11 mouse cellular contexts compared by ENCODE assay signal in the genomic region with DNA sequence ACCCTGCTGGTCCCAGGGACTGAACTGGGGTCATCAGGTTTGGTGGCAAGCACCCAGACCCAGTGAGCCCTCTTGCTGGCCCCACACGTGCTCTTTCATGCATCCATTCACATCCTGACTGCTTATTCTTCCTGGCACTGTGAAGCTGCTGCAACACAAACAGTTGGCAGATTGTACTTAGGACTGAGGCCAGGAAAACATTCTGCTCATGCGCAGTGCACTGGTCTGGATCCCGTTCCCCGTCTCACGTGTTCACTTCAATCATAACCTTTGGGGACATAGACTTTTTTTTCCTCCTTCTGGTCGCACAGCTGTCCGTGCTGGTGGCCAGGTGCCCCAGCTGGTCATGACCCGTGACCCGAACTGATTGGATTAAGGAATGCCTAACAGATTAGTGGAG. TPM values are rescaled to one million over a fixed set of nuclear protein-coding genes. Genes with fewer than 3 reads are reported as not detected.
DNase-seq lines count a peak whose midpoint lies in the region; ATAC-seq and TF ChIP-seq lines count a peak whose summit lies in the region.
"Had no signal": no experiment of that assay in that cellular context is flagged by ENCODE, and none has a peak within 500 bp of the region (broad histone marks: within the 10 kb centered on the region; RNA-seq: fewer than 3 reads in every experiment).

No protein-coding gene starts in this region.

- peak in 1 of 2 experiments; percentile 51 for DNase-seq in heart, adult 2 months
- peak; percentile 71 for DNase-seq in Muller cell, postnatal 12 days (ENCODE audit: inconsistent ontology term)
- peak; percentile 81 for DNase-seq in brain, embryonic 14.5 days (ENCODE audit: low read depth)
- no peak for DNase-seq in kidney, postnatal 0 days (ENCODE audit: low spot score)
- no peak for DNase-seq in testis, postnatal 14 days (ENCODE audit: low spot score)
- DNase-seq: lung, postnatal 4 days had no signal

- no peak for TF ChIP-seq CTCF in heart, adult 2 months (IDR thresholded peaks at IDR 0.05)
- no peak for TF ChIP-seq CTCF in brain, embryonic 14.5 days (IDR thresholded peaks at IDR 0.05; ENCODE audit: borderline replicate concordance, extremely low read depth, insufficient read depth, insufficient read length)
- TF ChIP-seq CTCF in kidney, postnatal 0 days (IDR thresholded peaks at IDR 0.05; ENCODE audit: low read depth): no peak

- TF ChIP-seq EP300 in heart, adult 2 months (IDR thresholded peaks at IDR 0.05; ENCODE audit: insufficient read depth, low read depth, low read length): peak; percentile 11; the same call in 1 of the 2 replicates

- H3K4me2 ChIP-seq in heart, embryonic 12.5 days: no peak overlapping the region
- H3K4me2 ChIP-seq in kidney, postnatal 0 days (ENCODE audit: low read length): no peak overlapping the region
- H3K4me2 ChIP-seq: heart, embryonic 15.5 days; intestine, embryonic 15.5 days; limb, embryonic 12.5 days had no signal

- ATAC-seq in heart, embryonic 12.5 days (ENCODE audit: insufficient number of reproducible peaks, low FRiP score): no peak
- ATAC-seq in kidney, postnatal 0 days (replicated peaks; ENCODE audit: low FRiP score, low read depth): peak; percentile 38; the same call in 1 of the 2 replicates
- ATAC-seq in erythroid progenitor cell, adult 5-6 weeks (replicated peaks; ENCODE audit: low FRiP score, poor library complexity, severe bottlenecking): no peak
- ATAC-seq: intestine, embryonic 15.5 days had no signal

- no peaks in the 10 kb centered on the region for H3K4me1 ChIP-seq in heart, adult 2 months (ENCODE audit: control insufficient read depth, insufficient read depth, low read length)
- H3K4me1 ChIP-seq in heart, embryonic 12.5 days (replicated peaks): peaks cover 2% of the 10 kb centered on the region; the same call in 1 of the 2 replicates
- no peaks in the 10 kb centered on the region for H3K4me1 ChIP-seq in kidney, postnatal 0 days (replicated peaks; ENCODE audit: insufficient read depth, low read length)
- H3K4me1 ChIP-seq: intestine, embryonic 15.5 days had no signal

- no peak overlapping the region for H3K4me3 ChIP-seq in heart, adult 2 months
- H3K4me3 ChIP-seq in heart, embryonic 12.5 days: no peak overlapping the region
- H3K4me3 ChIP-seq in kidney, postnatal 0 days (replicated peaks; ENCODE audit: low read depth, low read length): no peak overlapping the region
- H3K4me3 ChIP-seq: heart, embryonic 15.5 days; intestine, embryonic 15.5 days; limb, embryonic 12.5 days had no signal

- no peak overlapping the region for H3K9ac ChIP-seq in heart, adult 2 months (ENCODE audit: low read depth, low read length)
- H3K9ac ChIP-seq in heart, embryonic 12.5 days: no peak overlapping the region
- H3K9ac ChIP-seq in kidney, postnatal 0 days (ENCODE audit: low read depth, low read length): no peak overlapping the region
- H3K9ac ChIP-seq: heart, embryonic 15.5 days; intestine, embryonic 15.5 days; limb, embryonic 12.5 days had no signal

- no peaks in the 10 kb centered on the region for H3K79me2 ChIP-seq in heart, adult 2 months (replicated peaks; ENCODE audit: control insufficient read depth, insufficient read depth, low read length)

- H3K9me3 ChIP-seq in heart, embryonic 12.5 days (replicated peaks): 0 out of 2 replicates have a peak, but pooled peaks cover 7% of the 10 kb centered on the region
- H3K9me3 ChIP-seq in kidney, postnatal 0 days (replicated peaks; ENCODE audit: low read length): no peaks in the 10 kb centered on the region
- H3K9me3 ChIP-seq: heart, embryonic 15.5 days; intestine, embryonic 15.5 days had no signal

- no peak overlapping the region for H3K27ac ChIP-seq in heart, adult 2 months
- H3K27ac ChIP-seq in heart, embryonic 12.5 days (ENCODE audit: poor library complexity, severe bottlenecking): no peak overlapping the region
- no peak overlapping the region for H3K27ac ChIP-seq in kidney, postnatal 0 days
- H3K27ac ChIP-seq: heart, embryonic 15.5 days; intestine, embryonic 15.5 days; limb, embryonic 12.5 days had no signal

- no peaks in the 10 kb centered on the region for H3K36me3 ChIP-seq in heart, adult 2 months (ENCODE audit: control insufficient read depth, insufficient read depth, low read length)
- H3K36me3 ChIP-seq in heart, embryonic 12.5 days: no peaks in the 10 kb centered on the region
- H3K36me3 ChIP-seq in kidney, postnatal 0 days (ENCODE audit: insufficient read depth, low read length): no peaks in the 10 kb centered on the region
- H3K36me3 ChIP-seq: heart, embryonic 15.5 days; intestine, embryonic 15.5 days; limb, embryonic 12.5 days had no signal

- WGBS in heart, adult 2 months: 51% methylated on average over 9 of the region's 9 CpGs
- WGBS in heart, embryonic 12.5 days: 74% methylated on average over 9 of the region's 9 CpGs
- WGBS in kidney, postnatal 0 days: 55% methylated on average over 9 of the region's 9 CpGs

- intact Hi-C loops in heart, adult 2 months (cut with DNase I): no loop called here

- TF ChIP-seq POLR2A in heart, adult 2 months (IDR thresholded peaks at IDR 0.05; ENCODE audit: insufficient read depth, low read depth, low read length): no peak
- no peak for TF ChIP-seq POLR2A in brain, embryonic 14.5 days (IDR thresholded peaks at IDR 0.05; ENCODE audit: borderline replicate concordance, extremely low read depth, insufficient read depth, insufficient read length, poor library complexity, severe bottlenecking)

- H3K27me3 ChIP-seq in heart, adult 2 months (ENCODE audit: control insufficient read depth, insufficient read depth, low read length): no peaks in the 10 kb centered on the region
- no peaks in the 10 kb centered on the region for H3K27me3 ChIP-seq in heart, embryonic 12.5 days (replicated peaks)
- no peaks in the 10 kb centered on the region for H3K27me3 ChIP-seq in kidney, postnatal 0 days (ENCODE audit: insufficient read depth, low read length)
- H3K27me3 ChIP-seq: heart, embryonic 15.5 days; intestine, embryonic 15.5 days; limb, embryonic 12.5 days had no signal

RNA-seq across cellular contexts. Expression of a gene that starts 19.7 kb away (rescaled TPM):
- 10 to 100 TPM; 23.6 to 27.8 TPM for total RNA-seq in heart, adult 2 months (2021)
- 55.5 and 77.5 TPM in 2 replicates for polyA plus RNA-seq in heart, adult 2 months (2012; rRNA removed)
- polyA plus RNA-seq in heart, embryonic 12.5 days (2016; fragmentation: Nextera tagmentation; extraction: Ambion mirVana): 74.3 and 75.2 TPM in 2 replicates
- polyA plus RNA-seq in brain, embryonic 14.5 days (2012; rRNA removed): 43.1 and 45.0 TPM in 2 replicates
- polyA plus RNA-seq in kidney, postnatal 0 days (2015; fragmentation: Nextera tagmentation; extraction: Ambion mirVana): 49.0 and 51.3 TPM in 2 replicates
- 33.9 and 39.0 TPM in 2 replicates for total RNA-seq in erythroid progenitor cell, adult 5-6 weeks (2015; ENCODE audit: low replicate concordance)
- 35.3 and 44.2 TPM in 2 replicates for total RNA-seq in erythroid progenitor cell, adult 5-6 weeks (2017; ENCODE audit: low replicate concordance)

RNA-seq across cellular contexts. Expression of a gene that starts 28.6 kb away (rescaled TPM):
- total RNA-seq in heart, adult 2 months (2021): under 1 TPM in 1 of 2 experiments, not detected in 1; 0.21 TPM
- 0.12 and 0.23 TPM in 2 replicates for polyA plus RNA-seq in heart, adult 2 months (2012; rRNA removed)
- polyA plus RNA-seq in heart, embryonic 12.5 days (2016; fragmentation: Nextera tagmentation; extraction: Ambion mirVana): 0.28 and 0.67 TPM in 2 replicates
- 0.34 and 0.58 TPM in 2 replicates for polyA plus RNA-seq in brain, embryonic 14.5 days (2012; rRNA removed)
- polyA plus RNA-seq in kidney, postnatal 0 days (2015; fragmentation: Nextera tagmentation; extraction: Ambion mirVana): 0.40 and 0.74 TPM in 2 replicates
- not detected in 2 replicates for total RNA-seq in erythroid progenitor cell, adult 5-6 weeks (2015; ENCODE audit: low replicate concordance)
- not detected in 2 replicates for total RNA-seq in erythroid progenitor cell, adult 5-6 weeks (2017; ENCODE audit: low replicate concordance)

RNA-seq across cellular contexts. Expression of a gene that starts 29.4 kb away (rescaled TPM):
- 1,000 to 10,000 TPM in 1 of 2 experiments, 100 to 1,000 TPM in 1; 894 to 1,473 TPM for total RNA-seq in heart, adult 2 months (2021)
- polyA plus RNA-seq in heart, adult 2 months (2012; rRNA removed): 664 and 1,033 TPM in 2 replicates
- 840 and 852 TPM in 2 replicates for polyA plus RNA-seq in heart, embryonic 12.5 days (2016; fragmentation: Nextera tagmentation; extraction: Ambion mirVana)
- polyA plus RNA-seq in brain, embryonic 14.5 days (2012; rRNA removed): 784 and 896 TPM in 2 replicates
- 702 and 872 TPM in 2 replicates for polyA plus RNA-seq in kidney, postnatal 0 days (2015; fragmentation: Nextera tagmentation; extraction: Ambion mirVana)
- total RNA-seq in erythroid progenitor cell, adult 5-6 weeks (2015; ENCODE audit: low replicate concordance): 158 and 186 TPM in 2 replicates
- 215 and 222 TPM in 2 replicates for total RNA-seq in erythroid progenitor cell, adult 5-6 weeks (2017; ENCODE audit: low replicate concordance)

Comparison
In these comparisons a context has a peak if more than half of its experiments do, and no peak if none do; other contexts are left out.
1. DNase-seq: peak in Muller cell, postnatal 12 days (single experiment) and brain, embryonic 14.5 days (single experiment); none in kidney, postnatal 0 days (single experiment) and testis, postnatal 14 days (single experiment).